Mouse (Mus musculus): Measurements from ENCODE around the gene Tpi1.

Gene Tpi1

GRCm38 (mm10) chr6:124813933-124814332, at the start of gene Tpi1:
Tpi1 (minus strand) TSS chr6:124814296.
- no peak for TF ChIP-seq GATA4 (IDR thresholded peaks at IDR 0.05; ENCODE audit: insufficient replicate concordance, low read length)

- no peak for TF ChIP-seq GATA4 (IDR thresholded peaks at IDR 0.05; ENCODE audit: insufficient replicate concordance, low read length)
These were observed 49.1 kb upstream of the Tpi1 start for GRCm38 (mm10) chr6:124863125-124863657.

- TF ChIP-seq GATA4 (IDR thresholded peaks at IDR 0.05; ENCODE audit: insufficient replicate concordance, low read length) = no peak
These were observed 48.5 kb upstream of the Tpi1 start for GRCm38 (mm10) chr6:124862406-124863124.

GRCm38 (mm10) chr6:124861802-124862201, 47.7 kb upstream of the Tpi1 start:
- TF ChIP-seq GATA4 (IDR thresholded peaks at IDR 0.05; ENCODE audit: insufficient replicate concordance, low read length) = no peak

GRCm38 (mm10) chr6:124861266-124861665, 47.2 kb upstream of the Tpi1 start:
- no peak for TF ChIP-seq GATA4 (IDR thresholded peaks at IDR 0.05; ENCODE audit: insufficient replicate concordance, low read length)

GRCm38 (mm10) chr6:124860511-124860910, 46.4 kb upstream of the Tpi1 start:
- TF ChIP-seq GATA4 (IDR thresholded peaks at IDR 0.05; ENCODE audit: insufficient replicate concordance, low read length) = no peak

- TF ChIP-seq GATA4 (IDR thresholded peaks at IDR 0.05; ENCODE audit: insufficient replicate concordance, low read length) = no peak
These were observed 45.6 kb upstream of the Tpi1 start for GRCm38 (mm10) chr6:124859725-124860124.

GRCm38 (mm10) chr6:124858561-124859318, 44.6 kb upstream of the Tpi1 start:
- TF ChIP-seq GATA4 (IDR thresholded peaks at IDR 0.05; ENCODE audit: insufficient replicate concordance, low read length) = no peak

GRCm38 (mm10) chr6:124857840-124858530, 43.9 kb upstream of the Tpi1 start:
- no peak for TF ChIP-seq GATA4 (IDR thresholded peaks at IDR 0.05; ENCODE audit: insufficient replicate concordance, low read length)

GRCm38 (mm10) chr6:124856916-124857839, 43.1 kb upstream of the Tpi1 start, which contains the start of gene P3h3:
P3h3 (minus strand) TSS chr6:124857752.
- TF ChIP-seq GATA4 (IDR thresholded peaks at IDR 0.05; ENCODE audit: insufficient replicate concordance, low read length) = no peak

GRCm38 (mm10) chr6:124856321-124856720, 42.2 kb upstream of the Tpi1 start:
- no peak for TF ChIP-seq GATA4 (IDR thresholded peaks at IDR 0.05; ENCODE audit: insufficient replicate concordance, low read length)

- no peak for TF ChIP-seq GATA4 (IDR thresholded peaks at IDR 0.05; ENCODE audit: insufficient replicate concordance, low read length)
These were observed 40.6 kb upstream of the Tpi1 start for GRCm38 (mm10) chr6:124854647-124855046.

GRCm38 (mm10) chr6:124850535-124850934, 36.4 kb upstream of the Tpi1 start:
- TF ChIP-seq GATA4 (IDR thresholded peaks at IDR 0.05; ENCODE audit: insufficient replicate concordance, low read length) = no peak

- no peak for TF ChIP-seq GATA4 (IDR thresholded peaks at IDR 0.05; ENCODE audit: insufficient replicate concordance, low read length)
These were observed 33.2 kb upstream of the Tpi1 start for GRCm38 (mm10) chr6:124847305-124847704.
